Mouse (Mus musculus) CD4-positive naive resting alpha-beta T cell, adult 76 days (primary cell): ENCODE measurements around the gene Ppih. TPM values are rescaled to one million over a fixed set of nuclear protein-coding genes. Genes with fewer than 3 reads are reported as not detected.

Experiments used
- total RNA-seq: library from RNA; stranded (reverse); gene quantifications from one replicate; pipeline ENCODE4 v1.2.4, GENCODE M21; 2023

Gene Ppih
- total RNA-seq = 22.0 TPM

DNA sequence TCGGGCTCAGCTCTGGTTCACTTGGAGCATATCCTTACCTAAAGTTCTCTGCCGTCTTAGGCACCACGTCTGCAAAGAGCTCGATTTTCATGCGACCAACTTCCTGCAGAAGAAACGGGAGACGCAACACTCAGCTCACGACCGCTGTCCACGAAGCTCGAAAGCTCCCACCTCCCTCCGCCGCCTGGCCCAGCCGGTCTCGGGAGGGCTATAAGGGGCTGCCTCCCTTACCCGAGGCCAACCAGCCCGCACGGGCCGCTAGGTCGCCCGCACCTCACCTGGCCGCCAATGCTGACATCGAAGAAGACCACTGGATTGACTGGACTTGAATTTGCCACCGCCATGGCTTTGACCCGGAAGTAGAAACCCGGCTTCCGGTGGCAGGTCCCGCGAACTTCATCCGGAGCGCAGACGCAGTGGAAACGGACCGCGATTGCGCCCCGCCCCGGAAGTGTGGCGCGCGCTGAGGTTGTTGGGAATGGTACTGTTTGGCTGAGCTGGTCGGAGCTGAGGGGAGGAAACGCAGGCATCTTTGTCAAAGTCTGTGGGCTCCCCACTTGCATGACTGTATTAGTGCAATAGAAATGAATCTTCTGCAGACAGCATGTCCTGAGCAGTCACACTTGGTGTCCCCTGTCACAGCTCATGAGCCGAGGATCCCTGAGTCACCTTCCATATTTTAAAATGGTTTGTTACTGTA lies at the start of gene Ppih:
Gene Ppih (minus strand): TSS at position 416 of the 700 bp plus-strand sequence.

DNA sequence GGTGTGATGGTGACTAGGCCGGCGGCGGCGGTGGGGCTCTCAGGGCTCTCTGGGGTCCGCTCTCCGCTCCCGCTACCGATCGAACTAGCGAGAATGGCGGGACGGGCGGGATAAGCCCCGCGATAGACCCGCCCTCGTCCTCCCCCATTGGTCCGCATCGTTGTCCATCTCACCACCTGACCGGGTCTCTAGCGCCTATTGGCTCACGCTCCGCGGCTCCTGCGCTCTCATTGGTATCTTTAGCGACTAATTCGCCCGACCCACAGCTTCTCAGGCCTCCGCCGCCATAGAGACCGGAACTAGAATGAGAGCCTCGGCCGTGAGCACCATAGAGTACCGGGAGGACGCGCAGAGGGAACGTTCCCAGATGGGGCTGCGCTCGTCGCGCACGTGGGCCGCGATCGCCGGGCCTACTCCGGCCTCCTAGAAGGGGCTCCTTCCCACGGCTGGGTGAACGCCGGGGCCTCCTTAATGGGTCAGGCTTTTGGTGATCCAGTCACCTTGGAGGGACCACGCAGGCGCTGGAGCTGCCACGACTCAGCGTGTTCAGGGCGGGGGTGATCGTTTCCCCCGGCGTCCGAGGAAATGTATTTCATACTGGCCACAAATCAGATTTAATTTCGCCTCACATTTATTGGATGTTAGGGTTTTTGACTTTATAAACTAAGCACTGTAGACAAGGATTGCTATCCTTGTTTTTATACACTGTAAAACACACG lies 25.8 kb downstream of the Ppih start, which contains the start of gene Ybx1:
Gene Ybx1 (minus strand): TSS at position 190 of the 719 bp plus-strand sequence.

DNA sequence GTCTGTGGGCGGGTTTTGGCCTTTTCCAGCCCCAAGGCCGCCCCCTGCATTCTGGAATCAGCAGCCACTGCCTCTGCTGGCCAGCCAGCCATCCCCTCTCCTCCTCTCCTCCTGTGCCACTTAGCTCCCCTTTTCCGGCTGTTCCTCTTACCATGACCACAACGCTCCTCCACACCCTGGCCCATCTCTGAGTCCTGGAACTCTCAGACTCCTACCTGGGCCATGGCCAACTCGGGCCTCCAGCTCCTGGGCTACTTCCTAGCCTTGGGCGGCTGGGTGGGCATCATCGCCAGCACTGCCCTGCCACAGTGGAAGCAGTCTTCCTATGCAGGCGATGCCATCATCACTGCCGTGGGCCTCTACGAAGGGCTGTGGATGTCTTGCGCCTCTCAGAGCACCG lies 65.0 kb downstream of the Ppih start, which contains the start of gene Cldn19:
Gene Cldn19 (plus strand): TSS at position 64 of the 400 bp plus-strand sequence.

Other genes with a start within 250 kb of the Ppih start
- gene Slc2a1, start 211.8 kb downstream of the Ppih start, total RNA-seq = 41.3 TPM
- gene Zfp691, start 146.4 kb downstream of the Ppih start, total RNA-seq = 4.4 TPM
- gene Ermap, start 130.5 kb downstream of the Ppih start, total RNA-seq = 3.5 TPM
- 16.6 TPM for gene Svbp, start 125.2 kb downstream of the Ppih start, total RNA-seq
- gene Tmem269, start 102.3 kb downstream of the Ppih start, total RNA-seq = not detected
- gene AU022252, start 87.8 kb downstream of the Ppih start, total RNA-seq = 8.1 TPM
- gene P3h1, start 87.6 kb downstream of the Ppih start, total RNA-seq = 3.7 TPM
- not detected for gene Cldn19, start 65.1 kb downstream of the Ppih start, total RNA-seq
- gene Ybx1, start 25.9 kb downstream of the Ppih start, total RNA-seq = 337 TPM
- gene Ccdc30, start 95.0 kb upstream of the Ppih start, total RNA-seq = 4.3 TPM
- 7.0 TPM for gene Ppcs, start 101.9 kb upstream of the Ppih start, total RNA-seq
- 0.38 TPM for gene Zmynd12, start 102.3 kb upstream of the Ppih start, total RNA-seq
- gene Rimkla, start 172.1 kb upstream of the Ppih start, total RNA-seq = 2.1 TPM
- 95.7 TPM for gene Foxj3, start 216.5 kb upstream of the Ppih start, total RNA-seq
- gene Frg2f1, start 219.0 kb upstream of the Ppih start, total RNA-seq = 8.5 TPM